Mouse (Mus musculus) thymus, adult 2 months (tissue): ENCODE data around the gene D10Jhu81e.

Experiments used
- CTCF ChIP-seq: fragments of 200-500 bp; IDR thresholded peaks from 2 replicates; pipeline ENCODE4 v1.5.1; 2012; ENCODE audit warnings: mild to moderate bottlenecking, control low read depth, low read length, moderate library complexity, borderline replicate concordance; ENCODE audit not compliant: control insufficient read depth, poor library complexity, insufficient read depth; ENCODE audit errors: extremely low read depth
- POLR2A ChIP-seq: fragments of 200-500 bp; IDR thresholded peaks from 2 replicates; pipeline ENCODE4 v1.6.1; 2012; ENCODE audit warnings: mild to moderate bottlenecking, low read length, control low read depth, moderate library complexity; ENCODE audit not compliant: control insufficient read depth, poor library complexity, insufficient read depth; ENCODE audit errors: extremely low read depth

GRCm38 (mm10) chr10:78170445-78170844 lies 863 bp upstream of the D10Jhu81e start:
- TF ChIP-seq CTCF (no peak), POLR2A (no peak)
